Mouse (Mus musculus) liver (tissue): ENCODE results near the gene Gp9.

Source experiments
- DNase-seq: peaks from one replicate; pipeline ENCODE4 v3.0.0-alpha.2; 2020; ENCODE audit warnings: mixed read lengths

The Gp9 gene

DNA sequence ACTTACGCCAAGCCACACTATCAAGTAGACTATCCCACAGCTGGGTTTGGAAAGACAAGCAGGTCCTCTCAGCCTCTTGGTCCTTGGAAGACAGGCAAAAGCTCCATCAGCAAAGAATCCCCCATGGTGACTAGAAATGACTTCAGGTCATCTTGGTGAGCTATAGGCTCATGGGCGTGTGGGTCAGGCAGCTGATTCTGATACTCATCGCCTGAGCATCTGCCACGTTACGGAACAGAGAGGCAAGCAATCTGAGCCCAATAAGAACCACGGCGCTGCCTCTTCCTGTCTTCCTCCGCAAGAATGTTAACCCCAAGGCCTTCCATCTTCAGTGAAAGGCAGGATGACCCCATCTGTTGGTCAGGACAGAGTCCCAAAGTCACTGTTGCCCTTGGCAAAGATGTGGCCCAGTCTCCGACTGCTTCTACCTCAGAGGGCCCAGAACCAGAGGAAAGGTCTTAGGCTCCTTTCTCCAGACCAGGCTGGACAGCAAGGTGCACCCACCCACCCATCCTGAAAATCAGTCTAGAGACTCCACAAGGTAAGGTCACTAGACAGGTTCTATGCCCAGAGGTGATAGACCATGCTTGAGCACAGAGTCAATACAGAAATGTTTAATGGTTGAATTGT, 10.5 kb downstream of the Gp9 start:
- DNase-seq = no peak

DNA sequence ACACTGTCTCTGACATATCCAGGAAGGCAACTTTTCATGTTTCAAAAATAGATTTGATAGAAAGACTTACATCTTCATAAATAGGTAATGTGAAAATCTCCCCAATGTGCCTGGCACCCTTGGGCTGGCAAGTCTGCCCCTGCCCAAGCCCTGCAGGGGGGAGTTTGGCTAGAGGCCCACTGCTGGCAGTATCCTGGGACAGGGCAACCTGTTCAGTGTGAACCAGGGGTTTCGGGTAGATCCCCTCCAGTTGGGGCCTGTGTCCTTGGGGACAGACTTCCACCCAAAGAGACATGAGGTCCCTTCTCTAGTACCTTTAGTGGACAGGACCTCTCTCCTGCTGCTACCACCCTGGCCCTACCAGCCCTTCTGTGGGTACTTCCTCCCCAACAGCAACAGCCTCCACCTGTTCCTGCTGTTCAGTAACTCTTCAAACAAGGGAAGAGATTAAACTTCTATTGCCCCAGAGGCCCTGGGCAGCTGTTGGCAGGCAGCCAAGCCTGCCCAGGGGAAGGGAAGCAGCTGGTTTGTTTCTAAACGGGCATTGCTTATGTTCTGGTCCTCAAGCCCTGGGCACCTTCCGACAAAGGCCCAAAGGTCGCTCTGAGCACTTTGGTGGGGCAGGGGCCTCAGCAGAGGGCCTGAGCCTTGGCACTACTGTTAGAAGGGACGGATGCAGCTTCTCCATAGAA, 11.2 kb downstream of the Gp9 start:
- DNase-seq = no peak

- no peak for DNase-seq
Observed at GRCm38 (mm10) chr6:87789791-87790190, 11.9 kb downstream of the Gp9 start.

DNA sequence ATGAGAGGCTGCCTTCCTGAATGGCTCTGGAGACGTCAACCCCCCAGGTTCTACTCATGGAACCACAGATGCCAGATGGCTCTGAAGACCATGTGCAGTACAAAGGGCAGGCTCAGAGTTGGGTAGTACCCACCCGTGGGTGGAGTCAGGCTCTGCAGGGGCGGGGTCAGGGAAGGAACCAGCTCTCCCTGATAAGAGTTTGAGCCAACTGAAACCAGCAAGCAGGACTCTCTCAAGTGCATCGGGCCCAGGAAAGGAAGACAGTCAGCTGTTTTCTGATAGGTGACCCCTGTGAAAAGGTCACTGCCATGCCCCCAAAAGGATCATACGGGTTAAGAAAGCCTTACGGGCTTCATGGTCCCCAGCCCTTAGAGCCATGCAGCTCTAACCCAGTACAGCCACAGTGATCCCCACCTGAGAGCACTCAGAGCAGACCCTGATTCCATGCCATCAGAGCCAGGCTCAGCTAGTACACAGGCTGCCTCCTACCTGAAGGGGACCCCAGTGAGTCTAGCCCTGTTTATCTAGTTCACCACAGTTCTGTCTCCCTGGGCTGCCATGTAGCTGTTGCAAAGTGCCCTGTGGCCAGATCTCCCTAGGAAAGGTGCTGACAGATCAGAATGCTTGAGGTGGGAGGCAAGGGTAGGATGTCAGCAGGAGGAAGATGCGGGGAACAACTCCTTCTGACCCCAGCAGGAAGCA, 13.1 kb downstream of the Gp9 start:
- peak; percentile 98 for DNase-seq

- no peak for DNase-seq
Observed at GRCm38 (mm10) chr6:87791826-87792225, 14.0 kb downstream of the Gp9 start.

DNA sequence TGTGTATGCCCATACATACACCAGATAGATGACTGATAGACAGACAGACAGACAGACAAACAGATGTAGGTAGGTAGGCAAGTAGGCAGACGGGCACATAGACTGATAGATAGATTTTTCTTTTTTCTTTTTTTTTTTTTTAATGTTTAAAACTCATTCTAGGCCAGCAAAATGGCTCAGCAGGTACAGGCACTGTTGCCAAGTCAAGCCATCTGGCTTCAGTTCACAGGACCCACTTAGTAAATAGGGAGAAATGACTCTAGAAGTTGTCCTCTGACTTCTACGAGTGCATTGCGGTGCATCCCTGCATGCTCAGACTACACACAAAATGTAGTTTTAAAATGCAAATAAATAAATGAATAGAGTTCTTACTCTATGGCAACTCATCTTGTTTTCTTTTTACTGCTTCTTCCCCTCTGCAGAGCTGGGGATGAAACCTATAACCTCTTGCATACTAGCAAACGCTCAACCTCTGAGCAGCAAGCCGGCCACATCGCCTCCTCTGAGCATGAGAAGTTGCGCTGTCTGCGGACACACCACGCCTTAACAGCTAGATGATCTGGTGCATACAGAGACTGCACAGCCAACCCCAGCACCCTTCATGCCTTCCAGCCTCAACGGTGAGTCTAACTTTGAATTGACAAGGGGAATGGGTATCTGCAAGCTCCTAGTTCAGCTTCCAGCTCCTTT, 16.1 kb downstream of the Gp9 start:
- DNase-seq = no peak

DNA sequence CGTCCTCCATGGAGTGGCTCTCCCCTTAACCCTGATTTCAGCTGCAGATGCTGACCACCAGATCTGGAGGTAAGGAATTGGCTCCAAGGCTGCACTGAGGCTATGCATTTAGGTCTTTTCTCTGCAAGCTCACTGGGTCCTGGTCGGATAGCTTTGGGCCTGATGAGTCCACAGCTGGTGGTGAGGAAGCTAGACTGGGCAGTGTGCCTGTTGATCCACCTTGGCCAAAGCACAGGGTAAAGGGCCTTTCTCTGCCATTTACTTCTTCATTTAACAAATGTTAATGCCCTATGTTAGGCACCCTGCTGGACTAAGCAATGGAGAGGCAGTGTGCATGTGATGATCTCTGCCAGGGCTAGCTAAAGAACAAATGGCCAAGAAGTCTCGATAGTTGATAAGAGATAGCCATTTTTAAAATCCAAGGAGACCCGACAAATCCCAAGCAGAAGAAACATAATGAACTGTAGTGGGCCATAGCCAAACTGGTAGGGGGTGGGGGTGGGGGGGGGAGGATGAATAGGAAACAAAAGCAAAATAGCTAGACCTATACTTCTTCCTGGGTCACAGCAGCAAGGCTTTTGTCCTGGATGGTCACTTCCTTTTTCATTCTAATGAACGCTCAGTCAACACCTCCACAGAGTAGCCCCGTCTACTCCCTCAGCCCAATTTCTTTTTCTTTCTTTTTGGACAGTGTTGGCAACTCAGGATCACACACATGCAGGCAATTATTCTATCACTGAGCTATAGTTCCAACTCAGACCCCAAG, 17.7 kb downstream of the Gp9 start:
- DNase-seq = no peak

- DNase-seq = peak; percentile 64
Observed at GRCm38 (mm10) chr6:87796251-87796880, 18.5 kb downstream of the Gp9 start.

- DNase-seq = no peak
Observed at GRCm38 (mm10) chr6:87797321-87797720, 19.4 kb downstream of the Gp9 start.

GRCm38 (mm10) chr6:87799576-87799975, 21.7 kb downstream of the Gp9 start:
- peak; percentile 54 for DNase-seq

DNA sequence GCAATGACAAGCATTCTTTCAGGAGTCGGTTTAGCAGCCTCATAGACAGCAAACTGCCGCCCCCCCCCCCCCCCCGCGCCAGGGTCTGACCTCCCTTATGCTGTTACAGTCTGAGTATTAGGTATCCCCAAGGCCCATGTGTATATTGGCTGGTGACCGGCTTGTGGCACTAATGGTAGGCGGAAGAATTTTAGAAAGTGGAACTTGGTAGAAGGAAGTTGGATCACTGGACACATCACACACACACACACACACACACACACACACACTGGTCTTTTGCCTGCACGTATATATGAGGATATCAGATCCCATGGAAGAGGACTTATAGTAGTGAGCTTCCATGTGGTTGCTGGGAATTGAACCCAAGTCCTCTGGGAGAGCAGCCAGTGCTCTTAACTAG, 24.6 kb downstream of the Gp9 start:
- no peak for DNase-seq

DNA sequence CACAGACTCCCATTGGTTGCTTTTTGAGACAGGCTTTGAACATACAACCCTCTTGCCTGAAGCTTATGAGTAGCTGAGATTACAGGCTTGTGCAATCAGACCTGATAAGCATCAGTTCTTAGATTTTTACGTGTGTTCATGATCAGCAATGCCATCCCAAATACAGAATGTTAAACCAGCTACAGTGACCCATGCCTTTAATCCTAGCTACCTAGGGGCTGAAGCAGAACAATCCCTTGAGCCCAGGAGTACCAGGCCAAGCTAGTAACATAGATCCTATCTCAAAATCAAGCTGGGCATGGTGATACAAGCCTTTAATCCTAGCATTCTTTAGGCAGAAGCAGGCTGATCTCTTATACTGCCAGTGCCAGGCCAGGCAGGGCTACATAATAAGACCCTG, 26.2 kb downstream of the Gp9 start:
- no peak for DNase-seq

- no peak for DNase-seq
Observed at GRCm38 (mm10) chr6:87804886-87805285, 27.0 kb downstream of the Gp9 start.

DNA sequence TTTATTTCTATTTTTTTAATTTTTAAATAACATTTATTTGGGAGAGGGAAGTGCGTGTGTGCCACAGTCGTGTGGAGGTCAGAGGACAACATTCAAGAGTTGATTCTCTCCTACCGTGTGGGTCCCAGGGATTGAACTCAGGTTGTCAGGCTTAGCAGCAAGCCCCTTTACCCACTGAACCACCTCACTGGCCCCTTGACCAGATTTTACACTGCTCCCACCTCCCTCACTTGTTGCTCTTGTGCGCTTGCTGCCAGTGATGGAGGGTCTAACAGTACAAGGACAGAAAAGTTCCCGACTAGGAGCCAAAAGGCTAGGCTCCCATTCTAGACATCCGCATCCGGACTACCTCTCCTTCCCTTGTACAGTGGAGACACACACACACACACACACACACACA, 27.6 kb downstream of the Gp9 start:
- no peak for DNase-seq

GRCm38 (mm10) chr6:87806028-87806427, 28.2 kb downstream of the Gp9 start:
- DNase-seq = no peak

GRCm38 (mm10) chr6:87806857-87807256, 29.0 kb downstream of the Gp9 start:
- no peak for DNase-seq

GRCm38 (mm10) chr6:87807735-87808440, 30.0 kb downstream of the Gp9 start:
- DNase-seq = peak; percentile 76

GRCm38 (mm10) chr6:87808521-87808920, 30.6 kb downstream of the Gp9 start:
- no peak for DNase-seq

GRCm38 (mm10) chr6:87809144-87809543, 31.3 kb downstream of the Gp9 start:
- DNase-seq = no peak

DNA sequence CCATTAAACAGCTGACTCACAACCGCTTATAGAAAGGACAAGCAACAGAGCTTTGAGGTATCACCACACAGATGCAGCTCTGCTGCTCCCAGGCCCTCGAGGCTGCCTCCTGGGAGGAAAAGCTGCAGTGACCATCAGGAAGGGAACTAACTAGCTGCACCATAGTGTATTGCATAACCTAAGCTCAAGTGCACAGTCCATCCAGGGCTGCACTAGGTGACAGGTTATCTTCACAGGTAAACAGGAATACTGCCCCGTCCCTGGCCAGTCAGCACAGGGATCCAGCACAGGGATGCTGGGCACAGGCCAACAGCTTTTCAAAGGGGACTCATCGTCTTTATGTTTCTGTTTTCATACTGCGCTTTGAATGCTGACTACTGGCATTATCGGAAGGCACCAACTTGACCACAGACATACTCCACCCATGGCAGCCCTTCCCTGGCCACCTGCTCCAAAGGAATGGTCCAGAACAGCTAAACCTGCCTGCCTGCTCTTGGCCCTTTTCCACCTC, 31.8 kb downstream of the Gp9 start:
- DNase-seq = peak; percentile 79

GRCm38 (mm10) chr6:87810311-87810710, 32.4 kb downstream of the Gp9 start:
- no peak for DNase-seq
